Mouse (Mus musculus) forebrain, postnatal 0 days (tissue): ENCODE results near the gene Hivep3. TPM values are rescaled to one million over a fixed set of nuclear protein-coding genes. Genes with fewer than 3 reads are reported as not detected.

Experiments
- ATAC-seq: fragments of 200-750 bp; cut with Nextera tagmentation; 2 replicates; pipeline ENCODE4 v1.8.0; 2017; ENCODE audit warnings: mild to moderate bottlenecking, moderate library complexity
- DNase-seq: peaks from one replicate; pipeline ENCODE4 v3.0.0-alpha.2; 2015
- H3K27ac ChIP-seq: fragments of 300-500 bp; sonication (generic); 2 replicates; pipeline ENCODE4 v1.5.1; 2014; ENCODE audit warnings: low read depth, mild to moderate bottlenecking, antibody characterized with exemption, low read length, moderate library complexity, mixed read lengths
- H3K27me3 ChIP-seq: fragments of 300-500 bp; sonication (generic); 2 replicates; pipeline ENCODE4 v1.6.1; 2014; ENCODE audit warnings: mild to moderate bottlenecking, low read length, mixed read lengths; ENCODE audit not compliant: insufficient read depth
- H3K36me3 ChIP-seq: fragments of 300-500 bp; sonication (generic); 2 replicates; pipeline ENCODE4 v1.6.1; 2014; ENCODE audit warnings: mild to moderate bottlenecking, moderate library complexity; ENCODE audit not compliant: insufficient read depth
- H3K4me1 ChIP-seq: fragments of 300-500 bp; sonication (generic); 2 replicates; pipeline ENCODE4 v1.6.1; 2014; ENCODE audit warnings: antibody characterized with exemption; ENCODE audit not compliant: insufficient read depth
- H3K4me2 ChIP-seq: fragments of 300-500 bp; sonication (generic); 2 replicates; pipeline ENCODE4 v1.6.1; 2014; ENCODE audit warnings: low read depth, mild to moderate bottlenecking, moderate library complexity
- H3K4me3 ChIP-seq: fragments of 300-500 bp; sonication (generic); 2 replicates; pipeline ENCODE4 v1.5.1; 2014; ENCODE audit warnings: low read depth, low read length, mixed read lengths
- H3K9ac ChIP-seq: fragments of 300-500 bp; sonication (generic); 2 replicates; pipeline ENCODE4 v1.6.1; 2014; ENCODE audit warnings: mild to moderate bottlenecking
- H3K9me3 ChIP-seq: fragments of 300-500 bp; sonication (generic); 2 replicates; pipeline ENCODE4 v1.6.1; 2016; ENCODE audit warnings: low read length
- CTCF ChIP-seq: sonication (generic); IDR thresholded peaks from 2 replicates; pipeline ENCODE4 v1.5.1; 2016; ENCODE audit warnings: antibody characterized with exemption, control low read depth, low read depth
- WGBS: fragments of 180-500 bp; shearing (Covaris S2); extraction: QIAGEN DNeasy Blood & Tissue Kit; methylation state at CpG from one replicate; pipeline ENCODE4 v1.1.7; 2014; 5-methylcytosine and 5-hydroxymethylcytosine counted together
- polyA plus RNA-seq: library from polyadenylated mRNA; unstranded; fragments of >200 nt; fragmentation: Nextera tagmentation; extraction: Ambion mirVana; gene quantifications from 2 replicates; pipeline ENCODE4 v1.2.1, GENCODE M21; 2015
- total RNA-seq: library from RNA; depleted of rRNA; stranded (reverse); fragments of >200 nt; gene quantifications from 2 replicates; pipeline ENCODE4 v1.2.3, GENCODE M21; 2014

Gene Hivep3
- total and polyA plus RNA-seq, 2 experiments from 2014 or later = 16.9 to 21.3 TPM

DNA sequence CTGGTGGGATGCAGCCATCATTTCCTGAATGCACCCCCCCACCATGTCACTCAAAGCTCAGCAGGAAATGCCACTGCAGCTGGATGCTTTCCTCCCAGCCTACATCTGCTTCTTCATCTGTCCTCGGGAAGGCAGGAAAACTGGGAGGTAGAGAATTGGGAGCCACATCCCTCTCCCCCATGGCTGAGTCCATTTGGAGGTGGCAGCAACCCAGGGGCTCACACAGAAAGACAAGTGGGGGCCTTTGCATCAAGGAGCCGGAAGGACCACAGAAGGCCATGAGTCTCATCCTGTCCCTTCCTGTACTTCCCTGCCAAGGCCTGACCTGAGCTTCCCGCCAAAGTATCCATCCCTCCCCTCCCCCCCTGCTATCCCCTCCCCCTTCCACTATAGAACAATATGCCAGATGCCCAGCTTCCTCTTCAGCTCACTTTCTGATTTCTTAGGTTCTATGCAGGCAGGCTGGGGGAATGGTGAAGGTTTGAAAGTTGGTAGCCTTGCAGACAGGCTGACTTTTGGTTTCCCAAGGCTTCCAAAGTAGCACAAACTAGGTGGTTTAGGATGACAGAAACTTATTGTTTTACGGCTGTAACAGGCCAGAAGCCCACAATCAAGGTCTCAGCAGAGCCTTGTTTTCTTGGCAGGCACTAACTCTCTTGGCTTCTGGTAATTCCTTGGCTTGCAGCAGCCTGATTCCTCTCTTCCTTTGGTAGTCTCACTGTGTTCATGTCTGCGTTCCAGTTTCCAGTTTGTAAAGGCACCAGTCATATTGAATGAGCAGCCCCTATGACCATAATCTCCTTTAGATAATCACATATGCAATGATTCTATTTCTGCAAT, 46.2 kb downstream of the Hivep3 start:
- ATAC-seq (peak; percentile 53), DNase-seq (peak; percentile 32)
- 35% methylated on average over 5 of the region's 5 CpGs for WGBS
- H3K4me3 ChIP-seq = no peak overlapping the region
- no peaks in the 10 kb centered on the region for H3K9me3 ChIP-seq
- H3K9ac ChIP-seq = no peak overlapping the region
- TF ChIP-seq CTCF = no peak
- no peaks in the 10 kb centered on the region; the same call in 1 of the 2 replicates for H3K4me1 ChIP-seq
- H3K4me2 ChIP-seq = no peak overlapping the region
- H3K27me3 ChIP-seq = no peaks in the 10 kb centered on the region
- H3K27ac ChIP-seq = 0 out of 2 replicates have a peak overlapping the region, but pooled peaks have one; percentile 21
- H3K36me3 ChIP-seq = no peaks in the 10 kb centered on the region

GRCm38 (mm10) chr4:119780881-119781280, 47.3 kb downstream of the Hivep3 start:
- ATAC-seq (no peak), DNase-seq (no peak)
- no peaks in the 10 kb centered on the region for H3K9me3 ChIP-seq
- H3K4me1 ChIP-seq = no peaks in the 10 kb centered on the region; the same call in 1 of the 2 replicates
- H3K36me3 ChIP-seq = no peaks in the 10 kb centered on the region
- no peak overlapping the region for H3K4me2 ChIP-seq
- H3K27me3 ChIP-seq = no peaks in the 10 kb centered on the region
- TF ChIP-seq CTCF = no peak
- H3K9ac ChIP-seq = no peak overlapping the region
- H3K4me3 ChIP-seq = no peak overlapping the region
- WGBS = 82% methylated on average over 6 of the region's 6 CpGs
- no peak overlapping the region for H3K27ac ChIP-seq

- TF ChIP-seq CTCF = no peak
These were observed 51.4 kb downstream of the Hivep3 start for GRCm38 (mm10) chr4:119784959-119785358.

GRCm38 (mm10) chr4:119786307-119786706, 52.7 kb downstream of the Hivep3 start:
- TF ChIP-seq CTCF = no peak
- no peaks in the 10 kb centered on the region for H3K9me3 ChIP-seq
- no peak overlapping the region for H3K4me2 ChIP-seq
- no peak overlapping the region for H3K4me3 ChIP-seq
- DNase-seq = no peak
- ATAC-seq = no peak
- 82% methylated on average over 2 of the region's 2 CpGs for WGBS
- H3K27me3 ChIP-seq = no peaks in the 10 kb centered on the region
- H3K36me3 ChIP-seq = no peaks in the 10 kb centered on the region
- no peak overlapping the region for H3K9ac ChIP-seq
- H3K27ac ChIP-seq = no peak overlapping the region
- H3K4me1 ChIP-seq = no peaks in the 10 kb centered on the region

More at GRCm38 (mm10) chr4:119784959-119785358, 51.4 kb downstream of the Hivep3 start:
- ATAC-seq (no peak), DNase-seq (no peak)
- no peak overlapping the region for H3K4me3 ChIP-seq
- 89% methylated on average over 3 of the region's 3 CpGs for WGBS
- no peak overlapping the region for H3K9ac ChIP-seq
- no peaks in the 10 kb centered on the region for H3K9me3 ChIP-seq
- H3K4me1 ChIP-seq = no peaks in the 10 kb centered on the region
- H3K27ac ChIP-seq = no peak overlapping the region
- no peaks in the 10 kb centered on the region for H3K27me3 ChIP-seq
- H3K36me3 ChIP-seq = no peaks in the 10 kb centered on the region
- no peak overlapping the region for H3K4me2 ChIP-seq

DNA sequence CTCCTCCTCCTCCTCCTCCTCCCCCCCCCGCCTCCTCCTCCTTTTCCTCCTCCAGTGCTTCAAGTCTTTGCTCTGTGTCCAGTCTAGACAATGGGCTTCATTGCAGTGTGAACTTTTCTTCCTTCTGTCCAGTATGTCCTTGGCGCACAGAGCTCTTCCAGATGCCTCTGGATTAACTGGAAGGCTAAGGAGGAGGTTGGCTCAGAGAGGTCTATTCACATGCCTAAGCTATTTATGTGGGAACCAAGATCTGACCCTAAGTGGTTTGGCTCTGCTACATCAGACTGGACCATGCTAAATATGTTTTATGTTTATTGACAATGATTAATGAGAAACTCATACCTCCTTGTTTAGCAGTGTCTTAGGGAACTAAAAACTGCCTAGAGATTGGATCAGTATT, 53.1 kb downstream of the Hivep3 start:
- no peaks in the 10 kb centered on the region for H3K36me3 ChIP-seq
- H3K27me3 ChIP-seq = no peaks in the 10 kb centered on the region
- H3K9me3 ChIP-seq = no peaks in the 10 kb centered on the region
- ATAC-seq = no peak
- WGBS = 77% methylated on average over 1 of the region's 2 CpGs
- no peaks in the 10 kb centered on the region for H3K4me1 ChIP-seq
- no peak for TF ChIP-seq CTCF
- no peak overlapping the region for H3K4me2 ChIP-seq
- H3K4me3 ChIP-seq = no peak overlapping the region
- DNase-seq = no peak
- H3K27ac ChIP-seq = no peak overlapping the region
- H3K9ac ChIP-seq = no peak overlapping the region

DNA sequence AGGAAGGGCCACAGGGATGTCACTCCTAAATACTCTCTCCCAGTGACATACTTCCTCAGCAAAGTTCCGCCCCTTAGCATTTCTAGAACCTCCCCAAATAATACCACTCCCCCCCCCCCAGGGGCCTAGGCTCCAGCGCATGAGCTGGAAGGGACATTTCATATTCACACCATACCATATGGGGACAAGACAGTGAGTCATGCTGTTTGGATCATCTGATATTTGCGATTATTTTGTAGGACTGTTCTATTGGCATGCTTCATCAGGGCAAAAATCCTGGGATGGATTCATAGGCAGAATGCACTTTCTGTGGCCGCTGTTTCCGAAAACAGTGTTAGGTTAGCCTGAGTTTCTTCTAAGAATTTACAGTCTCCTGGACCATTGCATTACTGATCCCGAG, 55.2 kb downstream of the Hivep3 start:
- 89% methylated on average over 6 of the region's 6 CpGs for whole genome bisulfite sequencing
- H3K36me3 ChIP-seq = no peaks in the 10 kb centered on the region
- H3K4me1 ChIP-seq = no peaks in the 10 kb centered on the region
- no peak overlapping the region for H3K4me3 ChIP-seq
- H3K27ac ChIP-seq = no peak overlapping the region
- DNase-seq = no peak
- no peak overlapping the region for H3K9ac ChIP-seq
- ATAC-seq = no peak
- no peaks in the 10 kb centered on the region for H3K9me3 ChIP-seq
- no peak for TF ChIP-seq CTCF
- H3K27me3 ChIP-seq = no peaks in the 10 kb centered on the region
- H3K4me2 ChIP-seq = no peak overlapping the region

DNA sequence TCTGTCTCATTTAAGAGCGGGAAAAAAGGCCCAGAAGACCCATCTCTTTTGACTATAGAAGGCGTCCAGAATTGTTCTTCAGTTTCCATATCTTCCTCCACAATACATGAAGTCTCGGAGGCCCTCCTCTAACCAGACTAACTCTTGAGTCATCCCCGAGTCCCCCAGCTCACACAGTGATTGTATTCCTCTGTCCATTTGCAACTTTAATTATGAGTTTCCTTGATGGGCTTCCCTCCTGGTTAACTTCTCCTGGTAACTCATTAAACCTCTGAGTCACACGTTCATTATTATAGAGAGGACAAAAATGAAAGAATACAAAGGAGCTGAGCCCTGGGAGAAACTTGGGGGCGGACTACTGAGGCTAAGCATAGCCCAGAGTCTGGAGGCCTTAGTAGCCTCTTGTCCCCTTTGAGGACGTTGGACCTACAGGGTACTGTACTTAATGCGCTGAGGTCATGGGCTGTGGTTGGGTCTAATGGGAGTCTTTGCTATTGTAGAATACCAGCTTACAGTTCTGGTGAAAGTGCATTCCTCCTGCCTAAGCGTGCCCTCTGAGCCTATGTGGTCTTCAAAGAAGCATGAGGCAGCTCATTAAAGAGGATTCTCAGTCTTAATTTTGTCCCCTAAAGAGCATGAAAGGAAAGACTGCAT, 56.0 kb downstream of the Hivep3 start:
- Histone ChIP-seq H3K36me3 (no peaks in the 10 kb centered on the region), H3K9me3 (no peaks in the 10 kb centered on the region), H3K4me2 (no peak overlapping the region), H3K9ac (no peak overlapping the region), H3K4me3 (no peak overlapping the region), H3K4me1 (no peaks in the 10 kb centered on the region), H3K27ac (no peak overlapping the region), H3K27me3 (no peaks in the 10 kb centered on the region)
- WGBS = 58% methylated on average over 9 of the region's 9 CpGs
- TF ChIP-seq CTCF = no peak
- ATAC-seq = no peak
- DNase-seq = no peak
